Mouse (Mus musculus): ENCODE results near the gene Gm20532. TPM values are rescaled to one million over a fixed set of nuclear protein-coding genes. Genes with fewer than 3 reads are reported as not detected.

Gm20532 gene
- total and polyA plus RNA-seq, 2 experiments from 2014 or later, result 0.25 TPM; not detected in 1

- Histone ChIP-seq H3K36me3 (ENCODE audit: insufficient read depth, low read length) (no peaks in the 10 kb centered on the region), H3K27me3 (ENCODE audit: insufficient read depth, low read length) (peaks cover 5% of the 10 kb centered on the region; the same call in 1 of the 2 replicates), H3K9me3 (ENCODE audit: low read length) (no peaks in the 10 kb centered on the region), H3K4me2 (ENCODE audit: low read depth, low read length, poor library complexity, severe bottlenecking) (no peak overlapping the region), H3K4me1 (ENCODE audit: insufficient read depth, low read length) (no peaks in the 10 kb centered on the region), H3K4me3 (ENCODE audit: low read depth, low read length) (no peak overlapping the region), H3K9ac (replicated peaks; ENCODE audit: low read length, poor library complexity, severe bottlenecking) (no peak overlapping the region), H3K27ac (ENCODE audit: low read depth, low read length) (no peak overlapping the region)
- DNase-seq (ENCODE audit: low spot score) (no peak), ATAC-seq (ENCODE audit: low FRiP score) (no peak)
- 80% methylated on average over 3 of the region's 3 CpGs for WGBS
- TF ChIP-seq CTCF (IDR thresholded peaks at IDR 0.05), result no peak
Observed at GRCm38 (mm10) chr2:26598462-26598861, 12.0 kb downstream of the Gm20532 start.

GRCm38 (mm10) chr2:26599965-26600364 lies 13.5 kb downstream of the Gm20532 start:
- Histone ChIP-seq H3K4me3 (ENCODE audit: low read depth, low read length) (no peak overlapping the region), H3K27ac (ENCODE audit: low read depth, low read length) (no peak overlapping the region), H3K9me3 (ENCODE audit: low read length) (no peaks in the 10 kb centered on the region), H3K36me3 (ENCODE audit: insufficient read depth, low read length) (no peaks in the 10 kb centered on the region), H3K9ac (replicated peaks; ENCODE audit: low read length, poor library complexity, severe bottlenecking) (no peak overlapping the region), H3K4me1 (ENCODE audit: insufficient read depth, low read length) (peaks cover 4% of the 10 kb centered on the region; the same call in 1 of the 2 replicates), H3K4me2 (ENCODE audit: low read depth, low read length, poor library complexity, severe bottlenecking) (no peak overlapping the region), H3K27me3 (ENCODE audit: insufficient read depth, low read length) (peaks cover 8% of the 10 kb centered on the region; the same call in 1 of the 2 replicates)
- TF ChIP-seq CTCF (IDR thresholded peaks at IDR 0.05), result no peak
- no peak for DNase-seq (ENCODE audit: low spot score)
- 91% methylated on average over 4 of the region's 4 CpGs for WGBS
- ATAC-seq (ENCODE audit: low FRiP score), result no peak

GRCm38 (mm10) chr2:26600664-26601063 lies 14.2 kb downstream of the Gm20532 start:
- DNase-seq (ENCODE audit: low spot score) (no peak), ATAC-seq (ENCODE audit: low FRiP score) (no peak)
- no peak for TF ChIP-seq CTCF (IDR thresholded peaks at IDR 0.05)
- H3K9ac ChIP-seq (replicated peaks; ENCODE audit: low read length, poor library complexity, severe bottlenecking), result no peak overlapping the region
- 91% methylated on average over 2 of the region's 2 CpGs for WGBS
- no peak overlapping the region for H3K27ac ChIP-seq (ENCODE audit: low read depth, low read length)
- H3K4me3 ChIP-seq (ENCODE audit: low read depth, low read length), result no peak overlapping the region
- H3K4me1 ChIP-seq (ENCODE audit: insufficient read depth, low read length), result peaks cover 4% of the 10 kb centered on the region; the same call in 1 of the 2 replicates
- no peaks in the 10 kb centered on the region for H3K36me3 ChIP-seq (ENCODE audit: insufficient read depth, low read length)
- H3K9me3 ChIP-seq (ENCODE audit: low read length), result no peaks in the 10 kb centered on the region
- no peak overlapping the region for H3K4me2 ChIP-seq (ENCODE audit: low read depth, low read length, poor library complexity, severe bottlenecking)
- peaks cover 8% of the 10 kb centered on the region; the same call in 1 of the 2 replicates for H3K27me3 ChIP-seq (ENCODE audit: insufficient read depth, low read length)

- Histone ChIP-seq H3K27ac (ENCODE audit: low read depth, low read length) (no peak overlapping the region), H3K4me2 (ENCODE audit: low read depth, low read length, poor library complexity, severe bottlenecking) (no peak overlapping the region), H3K9ac (replicated peaks; ENCODE audit: low read length, poor library complexity, severe bottlenecking) (no peak overlapping the region), H3K27me3 (ENCODE audit: insufficient read depth, low read length) (peaks cover 8% of the 10 kb centered on the region; the same call in 1 of the 2 replicates), H3K4me1 (ENCODE audit: insufficient read depth, low read length) (peaks cover 4% of the 10 kb centered on the region; the same call in 1 of the 2 replicates), H3K36me3 (ENCODE audit: insufficient read depth, low read length) (no peaks in the 10 kb centered on the region), H3K9me3 (ENCODE audit: low read length) (no peaks in the 10 kb centered on the region), H3K4me3 (ENCODE audit: low read depth, low read length) (no peak overlapping the region)
- no peak for DNase-seq (ENCODE audit: low spot score)
- 84% methylated on average over 1 of the region's 1 CpGs for WGBS
- ATAC-seq (ENCODE audit: low FRiP score), result no peak
- no peak for TF ChIP-seq CTCF (IDR thresholded peaks at IDR 0.05)
Observed at GRCm38 (mm10) chr2:26601595-26601994, 15.2 kb downstream of the Gm20532 start.

GRCm38 (mm10) chr2:26602631-26603030 lies 16.2 kb downstream of the Gm20532 start:
- no peak overlapping the region for H3K27ac ChIP-seq (ENCODE audit: low read depth, low read length)
- no peaks in the 10 kb centered on the region for H3K9me3 ChIP-seq (ENCODE audit: low read length)
- H3K9ac ChIP-seq (replicated peaks; ENCODE audit: low read length, poor library complexity, severe bottlenecking), result no peak overlapping the region
- no peaks in the 10 kb centered on the region for H3K36me3 ChIP-seq (ENCODE audit: insufficient read depth, low read length)
- no peak overlapping the region for H3K4me2 ChIP-seq (ENCODE audit: low read depth, low read length, poor library complexity, severe bottlenecking)
- 83% methylated on average over 5 of the region's 5 CpGs for WGBS
- peaks cover 8% of the 10 kb centered on the region; the same call in 1 of the 2 replicates for H3K27me3 ChIP-seq (ENCODE audit: insufficient read depth, low read length)
- no peak for ATAC-seq (ENCODE audit: low FRiP score)
- peaks cover 4% of the 10 kb centered on the region; the same call in 1 of the 2 replicates for H3K4me1 ChIP-seq (ENCODE audit: insufficient read depth, low read length)
- H3K4me3 ChIP-seq (ENCODE audit: low read depth, low read length), result no peak overlapping the region
- no peak for TF ChIP-seq CTCF (IDR thresholded peaks at IDR 0.05)
- no peak for DNase-seq (ENCODE audit: low spot score)

GRCm38 (mm10) chr2:26603159-26603558 lies 16.7 kb downstream of the Gm20532 start:
- TF ChIP-seq CTCF (IDR thresholded peaks at IDR 0.05), result no peak
- Histone ChIP-seq H3K9ac (replicated peaks; ENCODE audit: low read length, poor library complexity, severe bottlenecking) (peak overlapping the region; percentile 66), H3K36me3 (ENCODE audit: insufficient read depth, low read length) (no peaks in the 10 kb centered on the region), H3K9me3 (ENCODE audit: low read length) (no peaks in the 10 kb centered on the region), H3K27me3 (ENCODE audit: insufficient read depth, low read length) (peaks cover 8% of the 10 kb centered on the region; the same call in 1 of the 2 replicates), H3K4me3 (ENCODE audit: low read depth, low read length) (peak overlapping the region; percentile 49), H3K4me1 (ENCODE audit: insufficient read depth, low read length) (peaks cover 4% of the 10 kb centered on the region; the same call in 1 of the 2 replicates), H3K4me2 (ENCODE audit: low read depth, low read length, poor library complexity, severe bottlenecking) (peak overlapping the region; percentile 79), H3K27ac (ENCODE audit: low read depth, low read length) (no peak overlapping the region)
- 32% methylated on average over 6 of the region's 6 CpGs for WGBS
- ATAC-seq (ENCODE audit: low FRiP score) (no peak), DNase-seq (ENCODE audit: low spot score) (no peak)

All from midbrain, postnatal 0 days (tissue).